Mouse (Mus musculus): ENCODE data around the gene Gnb1l.

DNA sequence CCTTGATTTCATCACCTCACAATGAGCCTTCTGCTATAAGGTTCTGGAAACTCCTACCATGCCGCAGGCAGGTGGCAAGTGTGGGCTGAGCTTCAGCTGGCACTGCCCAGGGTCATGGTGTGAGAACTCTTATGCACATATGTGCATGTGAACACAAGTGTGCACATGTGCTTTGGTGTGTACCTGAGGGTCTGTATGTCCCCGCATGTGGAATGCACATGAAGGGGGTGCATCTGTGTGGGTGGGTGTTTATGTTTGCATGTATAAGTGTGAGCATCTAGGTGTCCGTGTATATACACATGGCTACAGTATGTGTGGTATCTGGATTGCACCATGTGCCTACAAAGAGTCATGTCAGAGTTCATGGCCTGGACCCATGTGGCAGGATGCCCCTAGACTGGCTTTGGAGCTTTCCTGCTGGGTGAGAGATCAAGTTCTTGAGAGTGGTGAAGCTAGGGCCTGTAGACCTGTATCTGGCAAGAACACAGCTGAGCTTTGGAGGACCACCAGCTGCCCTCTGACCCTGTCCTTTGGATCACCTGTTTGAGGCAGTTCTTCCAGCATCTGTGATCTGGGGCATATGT is 39.0 kb downstream of the Gnb1l start:
- TF ChIP-seq POLR2A (IDR thresholded peaks at IDR 0.05; ENCODE audit: borderline replicate concordance, extremely low read depth, insufficient read depth, insufficient read length, poor library complexity, severe bottlenecking), result no peak
- no peak for TF ChIP-seq CTCF (IDR thresholded peaks at IDR 0.05; ENCODE audit: borderline replicate concordance, extremely low read depth, insufficient read depth, insufficient read length)
